In genomic region chr4:45015615-45016014, GRCm38 (mm10) we compare ENCODE assay signal across 9 mouse cellular contexts. TPM values are rescaled to one million over a fixed set of nuclear protein-coding genes. Genes with fewer than 3 reads are reported as not detected.
DNase-seq lines count a peak whose midpoint lies in the region; ATAC-seq and TF ChIP-seq lines count a peak whose summit lies in the region.
"Had no signal": no experiment of that assay in that cellular context is flagged by ENCODE, and none has a peak within 500 bp of the region (broad histone marks: within the 10 kb centered on the region; RNA-seq: fewer than 3 reads in every experiment).

No protein-coding gene starts in this region.

- intact Hi-C loops in heart, postnatal 36 days (cut with DNase I): loop anchor here (1.0 to 10.0 kb wide), 5 partner anchors 82 to 1122 kb away; partner anchors contain the start of genes Ncbp1, Tomm5 and Tstd2

- TF ChIP-seq POLR2A in liver, adult 2 months (IDR thresholded peaks at IDR 0.05; ENCODE audit: extremely low read depth, insufficient read depth, low read length): no peak

- H3K79me2 ChIP-seq in liver, adult 2 months (ENCODE audit: control insufficient read depth, insufficient read depth, low read length): no peaks in the 10 kb centered on the region

- H3K4me3 ChIP-seq in liver, adult 2 months (ENCODE audit: insufficient read depth, low read depth, low read length): no peak overlapping the region
- no peak overlapping the region for H3K4me3 ChIP-seq in liver, embryonic 11.5 days (ENCODE audit: low read depth, low read length)
- H3K4me3 ChIP-seq in limb, embryonic 11.5 days (ENCODE audit: low read depth, low read length): no peak overlapping the region
- H3K4me3 ChIP-seq: neural tube, embryonic 12.5 days had no signal

- peak; percentile 77 for DNase-seq in CD4-positive, CD25-positive, alpha-beta regulatory T cell, adult 2 months (ENCODE audit: low read depth, low spot score)
- DNase-seq in liver, adult 2 months (ENCODE audit: extremely low read depth, low read depth, low spot score): peak; percentile 43
- DNase-seq in liver, embryonic 11.5 days (ENCODE audit: low spot score): no peak
- DNase-seq in cerebellum, adult 8-10 months: peak; percentile 65
- peak; percentile 65 to 67 for DNase-seq in heart, postnatal 36 days
- DNase-seq in limb, embryonic 11.5 days (ENCODE audit: low spot score): peak; percentile 61
- DNase-seq in right cerebral cortex, adult 2 months (ENCODE audit: low spot score in 2 of 2): peak; percentile 73 to 79

- peak; percentile 46 for TF ChIP-seq CTCF in liver, adult 2 months (IDR thresholded peaks at IDR 0.05; ENCODE audit: low read depth, low read length)

- peaks cover 6% of the 10 kb centered on the region for H3K4me1 ChIP-seq in liver, adult 2 months (ENCODE audit: control insufficient read depth, insufficient read depth, low read length)
- H3K4me1 ChIP-seq in liver, embryonic 11.5 days (replicated peaks; ENCODE audit: control insufficient read depth, insufficient read depth, low read length): peaks cover 28% of the 10 kb centered on the region
- H3K4me1 ChIP-seq in limb, embryonic 11.5 days (ENCODE audit: control insufficient read depth, insufficient read depth, low read length): peaks cover 5% of the 10 kb centered on the region; the same call in 1 of the 2 replicates

- 21% methylated on average over 3 of the region's 3 CpGs for WGBS in liver, adult 2 months
- WGBS in liver, embryonic 11.5 days: 10% methylated on average over 3 of the region's 3 CpGs
- 9% methylated on average over 3 of the region's 3 CpGs for WGBS in limb, embryonic 11.5 days

- no peaks in the 10 kb centered on the region for H3K36me3 ChIP-seq in liver, adult 2 months (ENCODE audit: control insufficient read depth, insufficient read depth, low read length)
- H3K36me3 ChIP-seq in liver, embryonic 11.5 days (ENCODE audit: control insufficient read depth, insufficient read depth, low read length): no peaks in the 10 kb centered on the region
- H3K36me3 ChIP-seq in limb, embryonic 11.5 days (ENCODE audit: control insufficient read depth, insufficient read depth, low read length): no peaks in the 10 kb centered on the region
- H3K36me3 ChIP-seq: neural tube, embryonic 12.5 days had no signal

- H3K9me3 ChIP-seq in liver, embryonic 11.5 days (ENCODE audit: control insufficient read depth, low read length): no peaks in the 10 kb centered on the region
- H3K9me3 ChIP-seq in limb, embryonic 11.5 days (ENCODE audit: control insufficient read depth, low read length): no peaks in the 10 kb centered on the region
- H3K9me3 ChIP-seq: neural tube, embryonic 12.5 days had no signal

- ATAC-seq in CD4-positive, CD25-positive, alpha-beta regulatory T cell, adult 4 months: no peak
- no peak for ATAC-seq in liver, embryonic 11.5 days (replicated peaks; ENCODE audit: low FRiP score)
- no peak for ATAC-seq in limb, embryonic 11.5 days (ENCODE audit: insufficient number of reproducible peaks, low FRiP score, low TSS enrichment, low read depth)

- no peaks in the 10 kb centered on the region for H3K27me3 ChIP-seq in liver, adult 2 months (ENCODE audit: control insufficient read depth, insufficient read depth, low read length)
- no peaks in the 10 kb centered on the region for H3K27me3 ChIP-seq in liver, embryonic 11.5 days (replicated peaks; ENCODE audit: control insufficient read depth, insufficient read depth, low read length)
- H3K27me3 ChIP-seq in limb, embryonic 11.5 days (ENCODE audit: control insufficient read depth, insufficient read depth, low read length): no peaks in the 10 kb centered on the region
- H3K27me3 ChIP-seq: neural tube, embryonic 12.5 days had no signal

- H3K9ac ChIP-seq in liver, adult 2 months (ENCODE audit: low read depth, low read length): no peak overlapping the region
- H3K9ac ChIP-seq in liver, embryonic 11.5 days (ENCODE audit: low read depth, low read length): no peak overlapping the region
- no peak overlapping the region for H3K9ac ChIP-seq in limb, embryonic 11.5 days (ENCODE audit: low read length)
- H3K9ac ChIP-seq: neural tube, embryonic 12.5 days had no signal

- H3K4me2 ChIP-seq in liver, embryonic 11.5 days: no peak overlapping the region
- H3K4me2 ChIP-seq in limb, embryonic 11.5 days (ENCODE audit: low read depth, severe bottlenecking): no peak overlapping the region
- H3K4me2 ChIP-seq: neural tube, embryonic 12.5 days had no signal

- no peak overlapping the region for H3K27ac ChIP-seq in liver, adult 2 months (replicated peaks; ENCODE audit: insufficient read depth, low read depth, low read length)
- no peak overlapping the region for H3K27ac ChIP-seq in liver, embryonic 11.5 days (ENCODE audit: low read depth, low read length)
- no peak overlapping the region for H3K27ac ChIP-seq in limb, embryonic 11.5 days (replicated peaks; ENCODE audit: low read depth, low read length)
- H3K27ac ChIP-seq: neural tube, embryonic 12.5 days had no signal

RNA-seq across cellular contexts. Expression of gene Polr1e, which starts 2.8 kb away (rescaled TPM):
- 10 to 100 TPM; 31.1 to 36.6 TPM for polyA plus RNA-seq in CD4-positive, CD25-positive, alpha-beta regulatory T cell, adult 4 months (2017; shearing (Covaris generic))
- 2.6 and 4.4 TPM in 2 replicates for total RNA-seq in liver, adult 2 months (2014; rRNA removed)
- polyA plus RNA-seq in liver, adult 2 months (2012; rRNA removed): 3.5 and 3.7 TPM in 2 replicates
- 58.6 and 58.8 TPM in 2 replicates for polyA plus RNA-seq in liver, embryonic 11.5 days (2014; fragmentation: Nextera tagmentation; extraction: Ambion mirVana)
- total RNA-seq in heart, postnatal 36 days (2021): 10 to 100 TPM; 21.9 to 24.8 TPM
- polyA plus RNA-seq in limb, embryonic 11.5 days (2014; fragmentation: Nextera tagmentation; extraction: Ambion mirVana): 56.3 and 67.3 TPM in 2 replicates

RNA-seq across cellular contexts. Expression of gene Zbtb5, which starts 3.4 kb away (rescaled TPM):
- 1 to 10 TPM; 8.4 to 9.5 TPM for polyA plus RNA-seq in CD4-positive, CD25-positive, alpha-beta regulatory T cell, adult 4 months (2017; shearing (Covaris generic))
- total RNA-seq in liver, adult 2 months (2014; rRNA removed): 6.9 and 7.1 TPM in 2 replicates
- polyA plus RNA-seq in liver, adult 2 months (2012; rRNA removed): 8.6 and 11.1 TPM in 2 replicates
- polyA plus RNA-seq in liver, embryonic 11.5 days (2014; fragmentation: Nextera tagmentation; extraction: Ambion mirVana): 12.7 and 14.7 TPM in 2 replicates
- total RNA-seq in heart, postnatal 36 days (2021): 1 to 10 TPM; 6.0 to 6.1 TPM
- 41.1 and 41.8 TPM in 2 replicates for polyA plus RNA-seq in limb, embryonic 11.5 days (2014; fragmentation: Nextera tagmentation; extraction: Ambion mirVana)

RNA-seq across cellular contexts. Expression of gene Grhpr, which starts 34.4 kb away (rescaled TPM):
- 10 to 100 TPM; 21.8 to 28.4 TPM for polyA plus RNA-seq in CD4-positive, CD25-positive, alpha-beta regulatory T cell, adult 4 months (2017; shearing (Covaris generic))
- 108 and 118 TPM in 2 replicates for total RNA-seq in liver, adult 2 months (2014; rRNA removed)
- 297 and 313 TPM in 2 replicates for polyA plus RNA-seq in liver, adult 2 months (2012; rRNA removed)
- polyA plus RNA-seq in liver, embryonic 11.5 days (2014; fragmentation: Nextera tagmentation; extraction: Ambion mirVana): 128 and 139 TPM in 2 replicates
- 10 to 100 TPM; 36.9 to 41.9 TPM for total RNA-seq in heart, postnatal 36 days (2021)
- 61.5 and 70.7 TPM in 2 replicates for polyA plus RNA-seq in limb, embryonic 11.5 days (2014; fragmentation: Nextera tagmentation; extraction: Ambion mirVana)
